Mouse (Mus musculus) stomach, postnatal 0 days (tissue): ENCODE measurements around the gene Akr1e1. TPM values are rescaled to one million over a fixed set of nuclear protein-coding genes. Genes with fewer than 3 reads are reported as not detected.
"Not testable (repeated sequence)": the region's sequence is repeated elsewhere in the genome, so short reads cannot be mapped to it uniquely, and the experiment has no call there.

Experiments used
- ATAC-seq: fragments of 200-750 bp; cut with Nextera tagmentation; 2 replicates; pipeline ENCODE4 v1.8.0; 2017; ENCODE audit not compliant: low FRiP score, low TSS enrichment
- DNase-seq: peaks from one replicate; pipeline ENCODE4 v3.0.0-alpha.2; 2016; ENCODE audit warnings: low spot score
- H3K27ac ChIP-seq: fragments of 300-500 bp; sonication (generic); replicated peaks from 2 replicates; pipeline ENCODE4 v1.5.1; 2014; ENCODE audit warnings: mild to moderate bottlenecking, control low read depth
- H3K27me3 ChIP-seq: fragments of 300-500 bp; sonication (generic); 2 replicates; pipeline ENCODE4 v1.6.1; 2014; ENCODE audit warnings: low read length; ENCODE audit not compliant: control insufficient read depth, insufficient read depth
- H3K36me3 ChIP-seq: fragments of 300-500 bp; sonication (generic); 2 replicates; pipeline ENCODE4 v1.6.1; 2014; ENCODE audit warnings: low read length, mixed read lengths; ENCODE audit not compliant: control insufficient read depth, insufficient read depth
- H3K4me1 ChIP-seq: fragments of 300-500 bp; sonication (generic); replicated peaks from 2 replicates; pipeline ENCODE4 v1.6.1; 2014; ENCODE audit warnings: antibody characterized with exemption; ENCODE audit not compliant: control insufficient read depth, insufficient read depth
- H3K4me2 ChIP-seq: fragments of 300-500 bp; sonication (generic); replicated peaks from 2 replicates; pipeline ENCODE4 v1.6.1; 2014; ENCODE audit warnings: low read depth, mild to moderate bottlenecking, control low read depth, moderate library complexity
- H3K4me3 ChIP-seq: fragments of 300-500 bp; sonication (generic); 2 replicates; pipeline ENCODE4 v1.5.1; 2014; ENCODE audit warnings: low read depth, low read length, control low read depth
- H3K9ac ChIP-seq: fragments of 300-500 bp; sonication (generic); 2 replicates; pipeline ENCODE4 v1.6.1; 2014; ENCODE audit warnings: mild to moderate bottlenecking, low read length, control low read depth, mixed read lengths
- H3K9me3 ChIP-seq: fragments of 300-500 bp; sonication (generic); 2 replicates; pipeline ENCODE4 v1.6.1; 2016; ENCODE audit warnings: low read length; ENCODE audit not compliant: control insufficient read depth
- CTCF ChIP-seq: IDR thresholded peaks from 2 replicates; pipeline ENCODE4 v1.5.1; 2016; ENCODE audit warnings: antibody characterized with exemption, low read depth, mild to moderate bottlenecking, moderate library complexity
- EP300 ChIP-seq: optimal IDR thresholded peaks from 2 replicates; pipeline ENCODE3; 2016; ENCODE audit warnings: antibody characterized with exemption
- WGBS: fragments of 180-500 bp; shearing (Covaris S2); extraction: QIAGEN DNeasy Blood & Tissue Kit; methylation state at CpG from one replicate; pipeline ENCODE4 v1.1.7; 2014; 5-methylcytosine and 5-hydroxymethylcytosine counted together
- polyA plus RNA-seq: library from polyadenylated mRNA; unstranded; fragments of >200 nt; fragmentation: Nextera tagmentation; extraction: Ambion mirVana; gene quantifications from 2 replicates; pipeline ENCODE4 v1.2.1, GENCODE M21; 2015

The Akr1e1 gene
- polyA plus RNA-seq, 1 experiment from 2014 or later = 28.3 TPM

DNA sequence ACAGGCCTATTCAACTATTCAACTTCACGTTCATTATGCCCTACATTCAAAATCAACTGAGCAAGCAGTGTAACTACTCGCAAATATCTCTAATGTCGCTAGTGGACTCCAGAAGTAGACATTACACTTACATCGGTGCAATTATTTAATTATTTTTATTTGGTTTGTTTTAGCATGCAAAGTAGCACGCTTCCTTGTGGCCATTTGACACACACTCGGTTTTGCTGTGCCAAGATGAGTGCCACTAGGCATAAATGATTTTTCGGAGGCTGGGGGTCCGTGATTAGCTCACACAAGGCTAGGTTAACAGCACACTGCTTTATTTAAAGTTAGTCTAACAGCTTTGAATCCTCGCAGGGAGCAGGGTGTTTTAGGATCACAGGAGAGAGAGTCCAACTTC is 444 bp downstream of the Akr1e1 start:
- H3K27ac ChIP-seq = peak overlapping the region; percentile 70
- ATAC-seq = peak; percentile 25; the same call in 1 of the 2 replicates
- peak overlapping the region; percentile 67 for H3K9ac ChIP-seq
- TF ChIP-seq EP300 = no peak
- peak; percentile 31 for TF ChIP-seq CTCF
- no peaks in the 10 kb centered on the region for H3K27me3 ChIP-seq
- 15% methylated on average over 9 of the region's 9 CpGs for WGBS
- DNase-seq = no peak
- H3K4me3 ChIP-seq = peak overlapping the region; percentile 58
- H3K36me3 ChIP-seq = peaks cover 3% of the 10 kb centered on the region; the same call in 1 of the 2 replicates
- H3K9me3 ChIP-seq = no peaks in the 10 kb centered on the region
- H3K4me1 ChIP-seq = no peaks in the 10 kb centered on the region
- H3K4me2 ChIP-seq = peak overlapping the region; percentile 69

DNA sequence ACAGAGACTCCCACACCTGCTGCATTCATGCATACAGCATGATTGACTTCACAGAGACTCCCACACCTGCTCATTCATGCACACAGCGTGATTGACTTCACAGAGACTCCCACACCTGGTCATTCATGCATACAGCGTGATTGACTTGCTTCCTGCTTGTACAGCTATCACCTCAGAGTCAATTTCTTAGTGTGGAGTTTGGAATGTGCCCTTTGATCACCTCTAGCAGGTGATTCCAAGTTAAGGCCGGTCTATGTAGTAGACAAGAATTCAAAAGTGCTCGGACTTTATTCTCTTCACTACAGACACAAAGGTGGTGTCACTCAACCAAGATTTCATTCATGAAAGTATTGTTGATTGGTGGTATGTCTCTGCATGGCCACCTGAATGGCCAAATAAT is 2.2 kb downstream of the Akr1e1 start:
- DNase-seq (no peak), ATAC-seq (no peak)
- H3K9me3 ChIP-seq = no peaks in the 10 kb centered on the region
- TF ChIP-seq CTCF (no peak), EP300 (no peak)
- no peak overlapping the region for H3K4me2 ChIP-seq
- WGBS = 71% methylated on average over 4 of the region's 4 CpGs
- no peak overlapping the region for H3K9ac ChIP-seq
- H3K27ac ChIP-seq = no peak overlapping the region
- H3K4me1 ChIP-seq = no peaks in the 10 kb centered on the region
- H3K4me3 ChIP-seq = no peak overlapping the region
- peaks cover 3% of the 10 kb centered on the region; the same call in 1 of the 2 replicates for H3K36me3 ChIP-seq
- H3K27me3 ChIP-seq = no peaks in the 10 kb centered on the region

DNA sequence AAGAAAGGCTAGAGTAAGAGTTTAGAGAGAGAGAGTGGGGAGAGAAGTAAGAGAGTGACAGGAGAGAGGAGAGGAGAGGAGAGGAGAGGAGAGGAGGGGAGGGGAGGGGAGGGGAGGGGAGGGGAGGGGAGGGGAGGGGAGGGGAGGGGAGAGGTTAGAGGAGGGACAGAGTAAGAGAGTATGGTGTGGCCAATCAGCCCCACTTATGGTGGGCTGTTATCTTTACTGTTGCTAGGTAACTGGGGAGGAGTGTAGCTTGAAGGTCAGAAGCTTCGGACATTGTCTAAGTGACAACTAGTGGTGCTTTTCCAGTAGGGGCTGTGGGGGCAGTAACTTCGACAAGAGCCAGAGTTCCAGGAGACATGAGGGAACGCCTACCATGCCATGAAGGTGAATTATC is 5.5 kb downstream of the Akr1e1 start:
- H3K4me3 ChIP-seq, H3K4me1 ChIP-seq, H3K36me3 ChIP-seq, H3K9ac ChIP-seq, ATAC-seq, H3K27me3 ChIP-seq, H3K27ac ChIP-seq, DNase-seq, H3K4me2 ChIP-seq, H3K9me3 ChIP-seq: not testable (repeated sequence)
- 53% methylated on average over 3 of the region's 3 CpGs for WGBS

DNA sequence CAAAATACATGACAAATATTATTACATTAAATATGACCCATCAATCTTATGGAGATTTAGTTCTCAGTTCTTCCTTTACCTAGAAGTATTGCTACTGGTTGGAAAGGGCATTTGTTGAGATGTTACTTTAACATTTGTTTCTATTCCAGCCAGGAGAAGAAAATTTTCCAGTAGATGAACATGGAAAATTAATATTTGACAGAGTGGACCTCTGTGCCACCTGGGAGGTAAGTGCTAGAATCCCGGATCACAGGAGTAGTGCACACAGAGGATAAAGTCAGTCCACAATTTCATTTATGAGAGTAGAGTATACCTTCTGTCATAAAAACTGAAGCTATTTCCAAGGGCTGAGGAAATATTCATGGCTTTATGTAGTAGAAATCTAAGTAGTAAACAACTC is 32.1 kb downstream of the Akr1e1 start:
- H3K9ac ChIP-seq = no peak overlapping the region
- no peak for ATAC-seq

DNA sequence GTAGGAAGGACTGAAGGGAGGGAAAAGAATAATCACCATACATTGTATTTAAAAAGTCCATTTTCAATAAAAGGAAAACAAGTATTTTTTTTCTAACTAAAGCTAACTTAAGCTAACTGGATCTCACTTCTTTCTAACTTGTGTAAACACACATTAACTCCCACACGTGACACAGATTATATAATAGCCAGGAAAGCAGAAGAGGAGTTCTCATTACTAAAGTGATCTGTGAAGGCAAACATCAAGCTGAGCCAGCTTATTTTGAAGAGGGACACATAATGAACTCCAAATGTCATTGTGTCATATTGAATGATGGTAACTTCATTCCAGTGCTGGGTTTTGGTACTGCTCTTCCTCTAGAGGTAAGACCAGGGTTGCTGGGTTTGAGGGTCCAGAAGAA is 35.1 kb downstream of the Akr1e1 start, which contains the start of gene Akr1c21:
Gene Akr1c21, plus strand, starts transcription at position 205 of the 400 bp plus-strand sequence.
- H3K27ac ChIP-seq = no peak within 1 kb of the TSS
- H3K9ac ChIP-seq = no peak within 1 kb of the TSS
- no peaks in the 10 kb centered on the region for H3K27me3 ChIP-seq
- no peak within 1 kb of the TSS for H3K4me2 ChIP-seq
- H3K36me3 ChIP-seq = no peaks in the 10 kb centered on the region
- H3K4me1 ChIP-seq = no peaks in the 10 kb centered on the region
- ATAC-seq (no peak), DNase-seq (no peak)
- no peak within 1 kb of the TSS for H3K4me3 ChIP-seq
- no peak for TF ChIP-seq EP300
- TF ChIP-seq CTCF = no peak
- WGBS = 23% methylated on average over 1 of the region's 1 CpGs
- no peaks in the 10 kb centered on the region for H3K9me3 ChIP-seq

More for the DNA sequence above, 32.1 kb downstream of the Akr1e1 start:
- Histone ChIP-seq H3K4me2 (no peak overlapping the region), H3K4me3 (no peak overlapping the region), H3K36me3 (no peaks in the 10 kb centered on the region), H3K27me3 (no peaks in the 10 kb centered on the region), H3K27ac (no peak overlapping the region), H3K9me3 (no peaks in the 10 kb centered on the region), H3K4me1 (no peaks in the 10 kb centered on the region)
- no peak for DNase-seq
- TF ChIP-seq CTCF (no peak), EP300 (no peak)
- WGBS = 95% methylated on average over 1 of the region's 1 CpGs

DNA sequence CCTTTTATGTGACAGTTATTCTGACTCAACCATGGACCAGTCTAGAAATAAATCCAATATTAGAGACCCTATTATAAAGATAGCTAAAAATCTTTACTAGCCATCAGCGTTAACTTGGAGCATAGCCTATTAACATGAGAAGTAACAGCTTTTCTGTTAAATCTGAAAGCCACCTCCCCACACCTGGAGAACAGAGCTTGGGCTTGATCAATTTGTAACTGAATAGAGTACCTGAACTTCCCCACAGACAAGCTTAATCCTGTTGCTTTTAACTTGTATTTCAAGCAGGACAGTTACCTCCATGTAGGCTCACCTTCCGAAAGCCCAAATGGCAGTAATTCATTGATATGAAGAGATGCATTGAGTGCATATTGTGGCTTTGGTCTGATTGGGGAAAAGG is 43.0 kb downstream of the Akr1e1 start:
- H3K9me3 ChIP-seq = no peaks in the 10 kb centered on the region
- no peaks in the 10 kb centered on the region for H3K27me3 ChIP-seq
- H3K27ac ChIP-seq = no peak overlapping the region
- no peak overlapping the region for H3K4me3 ChIP-seq
- H3K4me1 ChIP-seq = no peaks in the 10 kb centered on the region
- DNase-seq = no peak
- ATAC-seq = no peak
- 80% methylated on average over 2 of the region's 2 CpGs for WGBS
- TF ChIP-seq CTCF (no peak), EP300 (no peak)
- H3K36me3 ChIP-seq = no peaks in the 10 kb centered on the region
- no peak overlapping the region for H3K4me2 ChIP-seq
- no peak overlapping the region for H3K9ac ChIP-seq
